Mouse (Mus musculus) cerebellum, adult 18-20 months (tissue): Measurements from ENCODE around the gene Bpifa6.

ENCODE experiments used
- DNase-seq, 2 experiments: peaks; one replicate each; pipeline ENCODE4 v3.0.0; 2021

The Bpifa6 gene

DNA sequence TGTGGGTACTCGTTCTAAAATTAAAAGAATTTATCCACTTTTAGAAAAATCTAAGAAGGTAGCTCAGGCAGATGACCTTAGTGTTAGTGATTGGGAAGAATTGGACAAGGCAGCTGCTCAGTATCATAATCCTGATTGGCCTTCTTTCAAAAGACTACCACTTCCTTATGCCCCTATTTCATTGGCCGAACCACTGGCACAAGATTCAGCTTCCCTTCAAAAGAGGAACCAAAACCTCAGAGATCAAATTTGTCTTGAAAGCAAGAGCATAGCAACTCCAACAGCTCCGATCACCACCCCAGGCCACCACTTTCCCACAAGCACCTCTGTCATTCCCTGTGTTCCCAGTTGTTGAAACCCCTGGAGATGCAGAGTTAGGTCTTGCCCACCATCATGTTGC lies 70.0 kb downstream of the Bpifa6 start:
- no peak for DNase-seq
